ENCODE assay signal across 8 mouse cellular contexts in the genomic region with DNA sequence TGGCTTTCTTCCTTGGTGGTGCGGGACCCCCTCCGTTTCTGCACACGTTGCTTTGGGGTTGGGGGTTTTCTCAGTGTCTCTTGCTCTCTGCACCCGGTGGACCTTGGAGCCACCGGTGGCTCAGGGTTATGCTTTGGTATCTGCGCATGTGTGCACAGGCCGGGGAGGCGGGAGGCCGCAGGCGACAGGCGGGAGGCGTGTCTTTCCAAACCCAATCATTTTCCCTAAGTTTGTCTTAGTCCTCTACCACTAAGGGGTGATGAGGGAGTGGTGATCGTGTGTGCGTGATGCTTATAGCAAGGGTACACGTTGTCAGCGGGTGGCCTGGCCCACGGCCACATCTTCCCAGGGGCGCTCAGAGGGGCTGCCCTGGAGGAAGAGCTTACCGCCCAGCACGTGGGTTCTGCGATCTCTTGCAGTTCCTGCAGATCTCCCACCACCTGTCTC. TPM values are rescaled to one million over a fixed set of nuclear protein-coding genes. Genes with fewer than 3 reads are reported as not detected.
DNase-seq lines count a peak whose midpoint lies in the region; ATAC-seq and TF ChIP-seq lines count a peak whose summit lies in the region.
"Had no signal": no experiment of that assay in that cellular context is flagged by ENCODE, and none has a peak within 500 bp of the region (broad histone marks: within the 10 kb centered on the region; RNA-seq: fewer than 3 reads in every experiment).

No protein-coding gene starts in this region.

- H3K27ac ChIP-seq in embryonic facial prominence, embryonic 11.5 days (replicated peaks; ENCODE audit: low read depth, low read length), result peak overlapping the region; percentile 13; the same call in 1 of the 2 replicates
- H3K27ac ChIP-seq in kidney, adult 2 months (ENCODE audit: insufficient read depth, low read depth, low read length), result peak overlapping the region; percentile 76

- intact Hi-C loops in left cerebral cortex, postnatal 4 days (cut with DNase I), result no loop called here

- DNase-seq in c-Kit-negative CD71-positive TER-119-positive erythroid progenitor cells, embryonic 14.5 days (ENCODE audit: low read depth, low spot score), result peak; percentile 26
- peak; percentile 67 for DNase-seq in embryonic facial prominence, embryonic 11.5 days (ENCODE audit: low spot score)
- peak; percentile 19 to 21 for DNase-seq in heart, adult 9 months (ENCODE audit: low spot score in 2 of 2)
- peak; percentile 84 for DNase-seq in kidney, adult 2 months
- peak; percentile 56 for DNase-seq in left cerebral cortex, postnatal 4 days
- DNase-seq in mesoderm, embryonic 11.5 days (ENCODE audit: low read depth, low spot score), result peak; percentile 57
- peak; percentile 62 for DNase-seq in right cerebral cortex, postnatal 4 days

- TF ChIP-seq POLR2A in kidney, adult 2 months (IDR thresholded peaks at IDR 0.05; ENCODE audit: low read depth, low read length), result no peak

- peak; percentile 82 for ATAC-seq in embryonic facial prominence, embryonic 11.5 days (replicated peaks; ENCODE audit: insufficient number of reproducible peaks, low FRiP score, low TSS enrichment, low read depth)

- 0 out of 2 replicates have a peak, but pooled peaks cover 2% of the 10 kb centered on the region for H3K4me1 ChIP-seq in embryonic facial prominence, embryonic 11.5 days (ENCODE audit: control insufficient read depth, insufficient read depth, low read length)
- 0 out of 2 replicates have a peak, but pooled peaks cover 4% of the 10 kb centered on the region for H3K4me1 ChIP-seq in kidney, adult 2 months (ENCODE audit: control insufficient read depth, insufficient read depth, low read length)

- peak overlapping the region; percentile 67 for H3K9ac ChIP-seq in embryonic facial prominence, embryonic 11.5 days (replicated peaks; ENCODE audit: low read length)

- WGBS in embryonic facial prominence, embryonic 11.5 days, result 2% methylated on average over 21 of the region's 21 CpGs
- 4% methylated on average over 21 of the region's 21 CpGs for WGBS in kidney, adult 2 months

- no peaks in the 10 kb centered on the region for H3K27me3 ChIP-seq in embryonic facial prominence, embryonic 11.5 days (ENCODE audit: control insufficient read depth, insufficient read depth, low read length)
- no peaks in the 10 kb centered on the region for H3K27me3 ChIP-seq in kidney, adult 2 months (replicated peaks; ENCODE audit: control insufficient read depth, insufficient read depth, low read length)

- H3K9me3 ChIP-seq in embryonic facial prominence, embryonic 11.5 days (replicated peaks; ENCODE audit: control insufficient read depth, low read length), result no peaks in the 10 kb centered on the region

- H3K36me3 ChIP-seq in embryonic facial prominence, embryonic 11.5 days (replicated peaks; ENCODE audit: control insufficient read depth, insufficient read depth, low read depth, low read length), result peaks cover 1% of the 10 kb centered on the region; the same call in 1 of the 2 replicates
- H3K36me3 ChIP-seq in kidney, adult 2 months (ENCODE audit: control insufficient read depth, insufficient read depth, low read length), result no peaks in the 10 kb centered on the region

- H3K4me3 ChIP-seq in embryonic facial prominence, embryonic 11.5 days (ENCODE audit: low read depth, low read length), result peak overlapping the region; percentile 40
- peak overlapping the region; percentile 51 for H3K4me3 ChIP-seq in kidney, adult 2 months (ENCODE audit: insufficient read depth, low read depth, low read length)

- H3K4me2 ChIP-seq in embryonic facial prominence, embryonic 11.5 days (ENCODE audit: low read depth, low read length), result peak overlapping the region; percentile 93

- TF ChIP-seq CTCF in kidney, adult 2 months (conservative IDR thresholded peaks at IDR 0.05; ENCODE audit: insufficient read depth, insufficient read length, low read depth, low read length), result no peak

RNA-seq across cellular contexts. Expression of gene Vwce, which starts 0.9 kb away (rescaled TPM):
- polyA plus RNA-seq in embryonic facial prominence, embryonic 11.5 days (2014; fragmentation: Nextera tagmentation; extraction: Ambion mirVana), result 0.73 and 0.96 TPM in 2 replicates
- 15.3 and 17.3 TPM in 2 replicates for polyA plus RNA-seq in kidney, adult 2 months (2012; rRNA removed)
- 1 to 10 TPM; 1.3 to 1.8 TPM for total RNA-seq in left cerebral cortex, postnatal 4 days (2021)

RNA-seq across cellular contexts. Expression of gene Tkfc, which starts 29.4 kb away (rescaled TPM):
- 20.0 and 23.3 TPM in 2 replicates for polyA plus RNA-seq in embryonic facial prominence, embryonic 11.5 days (2014; fragmentation: Nextera tagmentation; extraction: Ambion mirVana)
- 308 and 311 TPM in 2 replicates for polyA plus RNA-seq in kidney, adult 2 months (2012; rRNA removed)
- 10 to 100 TPM; 25.5 to 29.9 TPM for total RNA-seq in left cerebral cortex, postnatal 4 days (2021)

RNA-seq across cellular contexts. Expression of gene Ddb1, which starts 29.8 kb away (rescaled TPM):
- polyA plus RNA-seq in embryonic facial prominence, embryonic 11.5 days (2014; fragmentation: Nextera tagmentation; extraction: Ambion mirVana), result 400 and 408 TPM in 2 replicates
- polyA plus RNA-seq in kidney, adult 2 months (2012; rRNA removed), result 123 and 127 TPM in 2 replicates
- total RNA-seq in left cerebral cortex, postnatal 4 days (2021), result 100 to 1,000 TPM; 249 TPM

RNA-seq across cellular contexts. Expression of gene Pga5, which starts 43.0 kb away (rescaled TPM):
- not detected in 2 replicates for polyA plus RNA-seq in embryonic facial prominence, embryonic 11.5 days (2014; fragmentation: Nextera tagmentation; extraction: Ambion mirVana)
- 0.80 and 1.0 TPM in 2 replicates for polyA plus RNA-seq in kidney, adult 2 months (2012; rRNA removed)
- total RNA-seq in left cerebral cortex, postnatal 4 days (2021), result not detected
- total RNA-seq: gastrocnemius, postnatal 4 days had no signal

RNA-seq across cellular contexts. Expression of gene Vps37c, which starts 53.6 kb away (rescaled TPM):
- polyA plus RNA-seq in embryonic facial prominence, embryonic 11.5 days (2014; fragmentation: Nextera tagmentation; extraction: Ambion mirVana), result 26.2 and 31.8 TPM in 2 replicates
- polyA plus RNA-seq in kidney, adult 2 months (2012; rRNA removed), result 30.0 and 32.1 TPM in 2 replicates
- total RNA-seq in left cerebral cortex, postnatal 4 days (2021), result 10 to 100 TPM; 24.1 to 24.9 TPM

Comparison
In these comparisons a context has a peak if more than half of its experiments do, and no peak if none do; other contexts are left out.
1. Peak in every context shown above with its lines: DNase-seq, ATAC-seq, H3K4me3 ChIP-seq and H3K27ac ChIP-seq.
2. DNase-seq: peak in every context shown above with its lines; median percentile 84 in kidney, adult 2 months; 67 in embryonic facial prominence, embryonic 11.5 days; 62 in right cerebral cortex, postnatal 4 days; 57 in mesoderm, embryonic 11.5 days; 56 in left cerebral cortex, postnatal 4 days; 26 in c-Kit-negative CD71-positive TER-119-positive erythroid progenitor cells, embryonic 14.5 days; 20 in heart, adult 9 months.
3. RNA of gene Tkfc, which starts 29.4 kb away (polyA plus RNA-seq): 308 to 311 TPM in kidney, adult 2 months; 20.0 to 23.3 TPM in embryonic facial prominence, embryonic 11.5 days; every median in the first group is over 10 times any median in the second.